Mouse (Mus musculus) ovary, postnatal 36 days (tissue): Measurements from ENCODE around the gene Plekhs1.

Experiments used
- DNase-seq: peaks from one replicate; pipeline ENCODE4 v3.0.0; 2022; ENCODE audit warnings: low spot score, mixed read lengths

Gene Plekhs1

GRCm38 (mm10) chr19:56461522-56462101 is at the start of gene Plekhs1:
Plekhs1 (plus strand) TSS chr19:56461640.
- DNase-seq = no peak

GRCm38 (mm10) chr19:56418404-56418803 is 43.0 kb upstream of the Plekhs1 start:
- DNase-seq = no peak

GRCm38 (mm10) chr19:56419452-56419851 is 42.0 kb upstream of the Plekhs1 start:
- no peak for DNase-seq

GRCm38 (mm10) chr19:56420345-56420744 is 41.1 kb upstream of the Plekhs1 start:
- no peak for DNase-seq

GRCm38 (mm10) chr19:56422476-56423338 is 38.7 kb upstream of the Plekhs1 start:
- DNase-seq = peak; percentile 83

GRCm38 (mm10) chr19:56423370-56423769 is 38.1 kb upstream of the Plekhs1 start:
- DNase-seq = no peak

GRCm38 (mm10) chr19:56424606-56425395 is 36.6 kb upstream of the Plekhs1 start:
- no peak for DNase-seq

GRCm38 (mm10) chr19:56425492-56425891 is 35.9 kb upstream of the Plekhs1 start:
- DNase-seq = no peak

- no peak for DNase-seq
Observed at GRCm38 (mm10) chr19:56430369-56430768, 31.1 kb upstream of the Plekhs1 start.

- DNase-seq = no peak
Observed at GRCm38 (mm10) chr19:56432706-56433105, 28.7 kb upstream of the Plekhs1 start.

- no peak for DNase-seq
Observed at GRCm38 (mm10) chr19:56433581-56433980, 27.9 kb upstream of the Plekhs1 start.

- no peak for DNase-seq
Observed at GRCm38 (mm10) chr19:56436380-56436779, 25.1 kb upstream of the Plekhs1 start.

GRCm38 (mm10) chr19:56438357-56439071 is 22.9 kb upstream of the Plekhs1 start:
- no peak for DNase-seq

GRCm38 (mm10) chr19:56439072-56439434 is 22.4 kb upstream of the Plekhs1 start:
- no peak for DNase-seq

GRCm38 (mm10) chr19:56443445-56443844 is 18.0 kb upstream of the Plekhs1 start:
- DNase-seq = no peak

GRCm38 (mm10) chr19:56448784-56449183 is 12.7 kb upstream of the Plekhs1 start:
- no peak for DNase-seq

GRCm38 (mm10) chr19:56449537-56449936 is 11.9 kb upstream of the Plekhs1 start:
- no peak for DNase-seq

GRCm38 (mm10) chr19:56450892-56451291 is 10.5 kb upstream of the Plekhs1 start:
- DNase-seq = no peak

GRCm38 (mm10) chr19:56451867-56452266 is 9.6 kb upstream of the Plekhs1 start:
- DNase-seq = no peak

- no peak for DNase-seq
Observed at GRCm38 (mm10) chr19:56452421-56452820, 9.0 kb upstream of the Plekhs1 start.

- DNase-seq = no peak
Observed at GRCm38 (mm10) chr19:56454862-56455261, 6.6 kb upstream of the Plekhs1 start.

GRCm38 (mm10) chr19:56455369-56455768 is 6.1 kb upstream of the Plekhs1 start:
- DNase-seq = no peak
